Mouse (Mus musculus): ENCODE data around the gene Pcgf5.

Gene Pcgf5

GRCm38 (mm10) chr19:36496532-36496931, 148.4 kb downstream of the Pcgf5 start:
- no peak for DNase-seq

- DNase-seq = no peak
These were observed 149.0 kb downstream of the Pcgf5 start for GRCm38 (mm10) chr19:36497067-36497466.

GRCm38 (mm10) chr19:36497744-36498143, 149.6 kb downstream of the Pcgf5 start:
- DNase-seq = no peak

GRCm38 (mm10) chr19:36504716-36505115, 156.6 kb downstream of the Pcgf5 start:
- no peak for DNase-seq
